Mouse (Mus musculus) layer of hippocampus, adult 18-20 months (tissue): Measurements from ENCODE around the gene Plce1. TPM values are rescaled to one million over a fixed set of nuclear protein-coding genes. Genes with fewer than 3 reads are reported as not detected.

Experiments used
- DNase-seq, 2 experiments: peaks; one replicate each; pipeline ENCODE4 v3.0.0; 2022; ENCODE audit warnings: low spot score in 2 of 2
- total RNA-seq, 2 experiments: library from RNA; stranded (reverse); gene quantifications; 2 replicates each; pipeline ENCODE4 v1.2.3; 2021

Plce1 gene
- total RNA-seq, 2 experiments from 2014 or later: 11.9 to 13.7 TPM

GRCm38 (mm10) chr19:38796546-38796945 lies 315.6 kb downstream of the Plce1 start:
- no peak for DNase-seq

GRCm38 (mm10) chr19:38798291-38798690 lies 317.4 kb downstream of the Plce1 start:
- DNase-seq: peak; percentile 60 to 86

GRCm38 (mm10) chr19:38798801-38799200 lies 317.9 kb downstream of the Plce1 start:
- peak in 1 of 2 experiments; percentile 23 for DNase-seq

GRCm38 (mm10) chr19:38818191-38818590 lies 337.3 kb downstream of the Plce1 start:
- no peak for DNase-seq

GRCm38 (mm10) chr19:38818766-38819426 lies 338.0 kb downstream of the Plce1 start, which contains the start of gene Noc3l:
Gene Noc3l (minus strand): TSS chr19:38819237.
- peak; percentile 89 to 96 for DNase-seq

- DNase-seq: no peak
These were observed 338.5 kb downstream of the Plce1 start for GRCm38 (mm10) chr19:38819427-38819802.

GRCm38 (mm10) chr19:38820186-38820804 lies 339.4 kb downstream of the Plce1 start:
- DNase-seq: no peak

GRCm38 (mm10) chr19:38833224-38833623 lies 352.3 kb downstream of the Plce1 start:
- no peak for DNase-seq

Other genes starting within 250 kb of the Plce1 start
- 100 to 1,000 TPM; 169 to 170 TPM for gene Lgi1, start 216.6 kb upstream of the Plce1 start, total RNA-seq
- gene Slc35g1, start 85.1 kb upstream of the Plce1 start, total RNA-seq: 1 to 10 TPM; 1.4 to 1.9 TPM